Mouse (Mus musculus) liver, embryonic 16.5 days (tissue): Measurements from ENCODE around the gene Pld3. TPM values are rescaled to one million over a fixed set of nuclear protein-coding genes. Genes with fewer than 3 reads are reported as not detected.

ENCODE experiments used
- ATAC-seq: fragments of 200-750 bp; cut with Nextera tagmentation; 2 replicates; pipeline ENCODE4 v1.8.0; 2017; ENCODE audit warnings: low read depth, mild to moderate bottlenecking, moderate number of reproducible peaks, moderate library complexity
- H3K27ac ChIP-seq: fragments of 300-500 bp; sonication (generic); 2 replicates; pipeline ENCODE4 v1.5.1; 2014; ENCODE audit warnings: mild to moderate bottlenecking, low read length
- H3K27me3 ChIP-seq: fragments of 300-500 bp; sonication (generic); 2 replicates; pipeline ENCODE4 v1.6.1; 2014; ENCODE audit warnings: low read depth, low read length, mixed read lengths; ENCODE audit not compliant: control insufficient read depth, insufficient read depth
- H3K36me3 ChIP-seq: fragments of 300-500 bp; sonication (generic); 2 replicates; pipeline ENCODE4 v1.6.1; 2014; ENCODE audit warnings: mild to moderate bottlenecking; ENCODE audit not compliant: control insufficient read depth, insufficient read depth
- H3K4me1 ChIP-seq: fragments of 300-500 bp; sonication (generic); 2 replicates; pipeline ENCODE4 v1.6.1; 2014; ENCODE audit warnings: low read depth, low read length, mixed read lengths; ENCODE audit not compliant: control insufficient read depth
- H3K4me2 ChIP-seq: fragments of 300-500 bp; sonication (generic); 2 replicates; pipeline ENCODE4 v1.6.1; 2014; ENCODE audit warnings: low read depth, low read length, mixed read lengths
- H3K4me3 ChIP-seq: fragments of 300-500 bp; sonication (generic); 2 replicates; pipeline ENCODE4 v1.5.1; 2014; ENCODE audit warnings: low read depth, mild to moderate bottlenecking, low read length
- H3K9ac ChIP-seq: fragments of 300-500 bp; sonication (generic); 2 replicates; pipeline ENCODE4 v1.6.1; 2014; ENCODE audit warnings: low read depth, low read length
- H3K9me3 ChIP-seq: fragments of 300-500 bp; sonication (generic); replicated peaks from 2 replicates; pipeline ENCODE4 v1.6.1; 2016; ENCODE audit warnings: low read length; ENCODE audit not compliant: control insufficient read depth
- WGBS: fragments of 180-500 bp; shearing (Covaris S2); extraction: QIAGEN DNeasy Blood & Tissue Kit; methylation state at CpG from one replicate; pipeline ENCODE4 v1.1.7; 2014; ENCODE audit not compliant: insufficient replicate concordance; 5-methylcytosine and 5-hydroxymethylcytosine counted together
- polyA plus RNA-seq: library from polyadenylated mRNA; unstranded; fragments of >200 nt; fragmentation: Nextera tagmentation; extraction: Ambion mirVana; gene quantifications from 2 replicates; pipeline ENCODE4 v1.2.1, GENCODE M21; 2015

Gene Pld3
- polyA plus RNA-seq, 1 experiment from 2014 or later, result 101 TPM

- peak; percentile 24; the same call in 1 of the 2 replicates for ATAC-seq
- 53% methylated on average over 6 of the region's 6 CpGs for WGBS
- Histone ChIP-seq H3K4me2 (no peak overlapping the region), H3K27ac (no peak overlapping the region), H3K9me3 (no peaks in the 10 kb centered on the region), H3K9ac (no peak overlapping the region), H3K36me3 (peaks cover 19% of the 10 kb centered on the region), H3K4me3 (no peak overlapping the region), H3K4me1 (no peaks in the 10 kb centered on the region), H3K27me3 (no peaks in the 10 kb centered on the region)
Observed at GRCm38 (mm10) chr7:27576914-27577313, 23.9 kb upstream of the Pld3 start.

DNA sequence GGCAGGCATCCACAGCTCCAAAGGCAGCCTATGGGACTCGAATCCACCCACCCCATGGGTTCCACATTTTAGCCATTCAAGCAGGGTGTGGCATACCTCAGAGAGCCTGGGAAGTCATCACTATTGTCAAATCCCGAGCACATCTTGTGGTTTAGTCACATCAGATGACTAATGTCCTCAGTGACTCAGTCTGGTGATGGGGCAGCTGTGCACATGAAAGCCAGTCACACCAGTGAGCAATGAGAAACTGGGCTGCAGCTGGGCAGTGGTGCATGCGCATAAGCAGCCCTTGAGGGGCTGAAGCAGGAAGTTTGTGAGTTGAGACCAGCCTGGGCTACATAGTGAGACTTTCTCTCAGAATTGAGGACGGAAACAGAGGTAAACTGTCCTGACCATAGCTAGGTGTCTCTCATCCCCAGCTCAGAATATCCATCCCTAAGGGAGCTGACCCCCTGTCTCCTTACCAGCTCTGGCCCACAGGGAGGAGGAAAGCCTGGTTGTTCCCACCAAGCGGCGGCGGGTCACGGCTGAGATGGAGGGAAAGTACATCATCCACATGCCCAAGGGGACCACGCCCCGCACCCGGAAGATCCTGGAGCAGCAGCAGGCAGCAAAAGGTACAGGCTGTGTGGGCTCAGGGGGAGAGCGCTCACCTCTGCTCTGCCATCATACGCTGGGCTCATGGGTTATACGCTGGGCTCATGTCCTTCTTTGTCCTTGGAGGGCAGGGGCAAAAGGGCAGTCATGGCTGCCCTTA is 21.3 kb upstream of the Pld3 start:
- WGBS, result 81% methylated on average over 14 of the region's 14 CpGs
- H3K27me3 ChIP-seq, result no peaks in the 10 kb centered on the region
- no peak for ATAC-seq

DNA sequence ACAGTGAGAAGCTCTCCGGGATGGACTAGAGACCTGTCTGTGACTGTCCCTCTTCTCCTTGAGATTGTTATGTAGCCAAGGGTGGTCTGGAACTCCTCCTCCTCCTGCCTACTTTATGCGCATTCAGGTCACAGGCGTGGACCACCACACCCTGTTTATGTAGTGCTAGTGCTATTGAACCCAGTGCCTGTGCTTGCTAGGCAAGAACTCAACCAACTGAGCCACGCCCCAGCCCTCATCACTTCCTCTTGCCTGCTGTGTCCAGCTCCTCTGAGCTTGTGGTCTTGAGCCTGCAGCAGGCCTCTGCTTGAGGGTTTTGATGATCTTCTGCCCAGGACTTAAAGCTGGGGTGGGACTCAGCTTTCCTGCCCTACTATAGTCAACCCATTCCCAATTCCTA is 19.1 kb upstream of the Pld3 start:
- H3K36me3 ChIP-seq, result peaks cover 19% of the 10 kb centered on the region
- H3K27ac ChIP-seq, result no peak overlapping the region
- no peak overlapping the region for H3K4me3 ChIP-seq
- H3K27me3 ChIP-seq, result no peaks in the 10 kb centered on the region
- H3K9ac ChIP-seq, result no peak overlapping the region
- ATAC-seq, result no peak
- 76% methylated on average over 4 of the region's 4 CpGs for WGBS
- H3K9me3 ChIP-seq, result no peaks in the 10 kb centered on the region
- H3K4me1 ChIP-seq, result no peaks in the 10 kb centered on the region
- H3K4me2 ChIP-seq, result no peak overlapping the region

More for the DNA sequence above, 21.3 kb upstream of the Pld3 start:
- Histone ChIP-seq H3K36me3 (peaks cover 20% of the 10 kb centered on the region), H3K27ac (no peak overlapping the region), H3K4me2 (no peak overlapping the region), H3K4me1 (no peaks in the 10 kb centered on the region), H3K9me3 (no peaks in the 10 kb centered on the region), H3K4me3 (no peak overlapping the region), H3K9ac (no peak overlapping the region)

DNA sequence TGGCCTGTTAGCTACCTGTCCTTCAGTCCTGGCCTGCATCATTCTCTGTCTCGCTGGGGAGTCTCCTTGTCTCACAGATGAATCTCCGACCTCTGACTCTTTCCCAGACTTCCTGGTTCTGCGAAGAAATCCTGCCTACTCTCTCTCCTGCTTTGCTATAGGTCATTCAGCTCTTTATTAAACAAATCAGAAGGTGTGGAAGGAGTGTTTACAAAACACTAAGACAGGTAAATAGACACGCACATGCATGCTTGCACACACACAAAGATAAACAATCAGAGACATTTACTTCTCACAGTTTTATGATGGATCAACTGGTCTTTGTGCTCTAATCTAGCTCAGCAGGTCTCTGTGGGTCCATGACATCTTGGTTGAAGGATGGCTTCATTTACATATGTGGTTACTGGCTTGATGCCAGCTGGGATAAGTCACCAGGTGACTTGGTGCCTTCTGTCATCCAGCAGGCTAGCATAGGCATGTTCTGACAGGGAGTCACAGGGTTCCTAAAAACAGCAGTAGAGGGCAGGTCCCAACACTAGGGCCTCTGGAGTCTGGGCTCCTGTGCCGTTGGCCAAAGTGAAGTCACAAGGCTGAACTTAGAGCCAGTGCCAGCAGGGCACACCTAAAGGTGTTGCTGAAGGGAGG is 16.7 kb upstream of the Pld3 start:
- ATAC-seq, result no peak
- no peaks in the 10 kb centered on the region for H3K4me1 ChIP-seq
- H3K4me3 ChIP-seq, result no peak overlapping the region
- H3K27me3 ChIP-seq, result no peaks in the 10 kb centered on the region
- H3K36me3 ChIP-seq, result peaks cover 22% of the 10 kb centered on the region
- no peaks in the 10 kb centered on the region for H3K9me3 ChIP-seq
- H3K27ac ChIP-seq, result no peak overlapping the region
- no peak overlapping the region for H3K4me2 ChIP-seq
- 85% methylated on average over 5 of the region's 5 CpGs for WGBS
- H3K9ac ChIP-seq, result no peak overlapping the region

GRCm38 (mm10) chr7:27560978-27561377 is 8.0 kb upstream of the Pld3 start:
- H3K27ac ChIP-seq, result no peak overlapping the region
- peaks cover 20% of the 10 kb centered on the region for H3K36me3 ChIP-seq

GRCm38 (mm10) chr7:27560291-27560887 is 7.4 kb upstream of the Pld3 start:
- peaks cover 5% of the 10 kb centered on the region for H3K4me1 ChIP-seq
- peaks cover 18% of the 10 kb centered on the region for H3K36me3 ChIP-seq
- no peaks in the 10 kb centered on the region for H3K9me3 ChIP-seq
- H3K4me3 ChIP-seq, result no peak overlapping the region
- H3K27ac ChIP-seq, result no peak overlapping the region
- H3K27me3 ChIP-seq, result no peaks in the 10 kb centered on the region
- H3K4me2 ChIP-seq, result no peak overlapping the region
- WGBS, result 44% methylated on average over 8 of the region's 8 CpGs
- H3K9ac ChIP-seq, result no peak overlapping the region
- ATAC-seq, result 0 out of 2 replicates have a peak, but pooled peaks have one; percentile 27

More at GRCm38 (mm10) chr7:27560978-27561377, 8.0 kb upstream of the Pld3 start:
- Histone ChIP-seq H3K27me3 (no peaks in the 10 kb centered on the region), H3K4me2 (no peak overlapping the region), H3K9ac (no peak overlapping the region), H3K9me3 (no peaks in the 10 kb centered on the region), H3K4me3 (no peak overlapping the region), H3K4me1 (peaks cover 5% of the 10 kb centered on the region)
- ATAC-seq, result no peak
- WGBS, result 78% methylated on average over 1 of the region's 1 CpGs

DNA sequence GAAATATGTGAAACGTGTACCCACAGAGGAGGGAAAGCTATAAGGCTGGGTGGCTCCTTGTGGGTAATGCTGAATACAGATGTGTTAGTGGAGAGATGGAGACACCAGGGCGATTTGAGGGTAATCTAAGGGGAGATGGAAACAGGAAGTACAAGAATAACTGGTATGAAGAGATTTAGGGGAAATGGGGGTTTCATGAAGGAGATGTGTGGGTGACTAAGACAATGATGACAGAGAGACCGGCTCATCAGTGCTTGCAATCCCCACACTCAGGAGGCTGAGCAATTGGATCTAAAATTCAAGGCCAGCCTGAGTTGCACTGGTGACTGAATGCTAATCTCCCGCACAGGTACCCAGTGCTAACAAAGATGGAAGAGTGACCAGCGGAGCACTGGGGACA is 948 bp downstream of the Pld3 start:
- H3K36me3 ChIP-seq, result peaks cover 3% of the 10 kb centered on the region; the same call in 1 of the 2 replicates
- 41% methylated on average over 5 of the region's 5 CpGs for WGBS
- H3K27ac ChIP-seq, result peak overlapping the region; percentile 71
- no peak for ATAC-seq
- H3K4me1 ChIP-seq, result peaks cover 13% of the 10 kb centered on the region
- H3K9ac ChIP-seq, result peak overlapping the region; percentile 87; the same call in 1 of the 2 replicates
- H3K4me2 ChIP-seq, result peak overlapping the region; percentile 94
- H3K27me3 ChIP-seq, result no peaks in the 10 kb centered on the region
- H3K4me3 ChIP-seq, result peak overlapping the region; percentile 91
- no peaks in the 10 kb centered on the region for H3K9me3 ChIP-seq

GRCm38 (mm10) chr7:27549597-27549996 is 3.4 kb downstream of the Pld3 start:
- no peaks in the 10 kb centered on the region for H3K9me3 ChIP-seq
- no peak for ATAC-seq
- H3K27ac ChIP-seq, result no peak overlapping the region
- no peak overlapping the region for H3K4me2 ChIP-seq
- 45% methylated on average over 6 of the region's 6 CpGs for WGBS
- H3K9ac ChIP-seq, result no peak overlapping the region
- peaks cover 13% of the 10 kb centered on the region for H3K4me1 ChIP-seq
- H3K36me3 ChIP-seq, result no peaks in the 10 kb centered on the region
- no peak overlapping the region for H3K4me3 ChIP-seq
- no peaks in the 10 kb centered on the region for H3K27me3 ChIP-seq
